10 mouse cellular contexts compared by ENCODE assay signal in the genomic region with DNA sequence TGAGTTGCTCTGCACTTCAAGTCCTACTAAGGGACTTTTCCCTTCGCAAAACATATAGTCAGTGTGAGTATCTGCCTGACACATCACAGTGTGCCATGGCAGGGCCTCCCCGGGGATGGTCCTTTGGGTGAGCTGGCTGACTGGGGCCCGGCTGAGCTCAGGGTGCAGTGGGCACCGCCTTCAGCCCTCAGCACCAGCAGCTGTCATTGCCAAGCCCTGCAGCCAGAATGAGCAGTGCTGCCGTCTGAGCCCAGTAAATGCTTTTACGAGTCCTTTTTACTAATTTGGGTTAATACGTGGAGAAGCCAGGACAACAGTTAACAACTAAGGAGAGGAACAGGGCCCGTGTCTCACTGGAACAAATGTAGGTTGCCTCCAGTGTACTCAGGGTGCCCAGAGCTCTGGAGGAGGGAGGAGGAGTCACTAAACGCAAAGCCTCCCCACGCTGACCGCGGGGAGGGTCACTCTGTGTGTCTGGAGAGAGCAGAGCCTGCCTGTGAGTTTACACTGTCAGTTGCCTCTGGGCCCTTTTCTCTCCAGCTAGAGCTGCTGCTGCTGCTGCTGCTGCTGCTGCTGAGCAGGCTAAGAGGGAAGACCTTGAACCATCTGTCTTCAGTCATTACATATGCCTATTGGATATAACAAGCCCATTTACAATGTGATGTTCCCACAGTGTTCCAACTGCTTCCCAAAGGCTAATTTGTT.
A peak's percentile ranks its signal among the peaks of the same experiment; 100 is the strongest.
DNase-seq lines count a peak whose midpoint lies in the region; ATAC-seq and TF ChIP-seq lines count a peak whose summit lies in the region.
"Had no signal": no experiment of that assay in that cellular context is flagged by ENCODE, and none has a peak within 500 bp of the region (broad histone marks: within the 10 kb centered on the region; RNA-seq: fewer than 3 reads in every experiment).

No protein-coding gene starts in this region.

- WGBS in heart, embryonic 10.5 days = 47% methylated on average over 12 of the region's 12 CpGs
- WGBS in hindbrain, embryonic 14.5 days = 50% methylated on average over 12 of the region's 12 CpGs
- WGBS in midbrain, postnatal 0 days = 37% methylated on average over 12 of the region's 12 CpGs

- no peak overlapping the region for H3K4me3 ChIP-seq in heart, embryonic 10.5 days
- H3K4me3 ChIP-seq in hindbrain, embryonic 14.5 days (replicated peaks; ENCODE audit: low read length) = no peak overlapping the region
- H3K4me3 ChIP-seq in midbrain, postnatal 0 days (ENCODE audit: low read depth, low read length) = no peak overlapping the region
- no peak overlapping the region for H3K4me3 ChIP-seq in layer of hippocampus, adult 2 months
- H3K4me3 ChIP-seq: left cerebral cortex, adult 2 months had no signal

- DNase-seq in heart, embryonic 10.5 days (ENCODE audit: low spot score) = no peak
- no peak for DNase-seq in heart, adult 18-20 months
- peak; percentile 18 for DNase-seq in NIH3T3 (ENCODE audit: low read depth)
- DNase-seq in hindbrain, embryonic 14.5 days (ENCODE audit: low spot score) = peak; percentile 53
- DNase-seq in midbrain, postnatal 0 days (ENCODE audit: low spot score) = peak; percentile 42
- DNase-seq in layer of hippocampus, adult 2 months (ENCODE audit: low spot score in 2 of 2) = no peak
- no peak for DNase-seq in urinary bladder, postnatal 10 days (ENCODE audit: low spot score)
- DNase-seq: lung, postnatal 14 days had no signal

- H3K27ac ChIP-seq in heart, embryonic 10.5 days = peak overlapping the region; percentile 69
- H3K27ac ChIP-seq in hindbrain, embryonic 14.5 days = peak overlapping the region; percentile 41; the same call in 1 of the 2 replicates
- no peak overlapping the region for H3K27ac ChIP-seq in midbrain, postnatal 0 days (ENCODE audit: low read depth, low read length)
- no peak overlapping the region for H3K27ac ChIP-seq in layer of hippocampus, adult 2 months
- H3K27ac ChIP-seq: left cerebral cortex, adult 2 months had no signal

- no peaks in the 10 kb centered on the region for H3K36me3 ChIP-seq in heart, embryonic 10.5 days
- no peaks in the 10 kb centered on the region for H3K36me3 ChIP-seq in hindbrain, embryonic 14.5 days (replicated peaks; ENCODE audit: control insufficient read depth, insufficient read depth)
- no peaks in the 10 kb centered on the region for H3K36me3 ChIP-seq in midbrain, postnatal 0 days (ENCODE audit: insufficient read depth, low read length)

- H3K9ac ChIP-seq in hindbrain, embryonic 14.5 days = no peak overlapping the region
- H3K9ac ChIP-seq in midbrain, postnatal 0 days (replicated peaks; ENCODE audit: low read length, poor library complexity, severe bottlenecking) = no peak overlapping the region

- ATAC-seq in hindbrain, embryonic 14.5 days (ENCODE audit: low FRiP score) = peak; percentile 46
- ATAC-seq in midbrain, postnatal 0 days (ENCODE audit: low FRiP score) = no peak
- ATAC-seq in erythroblast, adult 5-6 weeks (replicated peaks; ENCODE audit: low FRiP score, poor library complexity, severe bottlenecking) = no peak

- H3K4me1 ChIP-seq in heart, embryonic 10.5 days = peaks cover 65% of the 10 kb centered on the region
- H3K4me1 ChIP-seq in hindbrain, embryonic 14.5 days (replicated peaks; ENCODE audit: control insufficient read depth, insufficient read depth, low read length) = no peaks in the 10 kb centered on the region
- no peaks in the 10 kb centered on the region for H3K4me1 ChIP-seq in midbrain, postnatal 0 days (ENCODE audit: insufficient read depth, low read length)

- H3K27me3 ChIP-seq in heart, embryonic 10.5 days (ENCODE audit: insufficient read depth, poor library complexity, severe bottlenecking) = no peaks in the 10 kb centered on the region
- no peaks in the 10 kb centered on the region for H3K27me3 ChIP-seq in hindbrain, embryonic 14.5 days (ENCODE audit: control insufficient read depth, insufficient read depth, low read length)
- no peaks in the 10 kb centered on the region; the same call in 1 of the 2 replicates for H3K27me3 ChIP-seq in midbrain, postnatal 0 days (ENCODE audit: insufficient read depth, low read length)

- TF ChIP-seq CTCF in midbrain, postnatal 0 days (IDR thresholded peaks at IDR 0.05) = no peak
- TF ChIP-seq CTCF in layer of hippocampus, adult 2 months (conservative IDR thresholded peaks at IDR 0.05) = no peak

- H3K9me3 ChIP-seq in heart, embryonic 10.5 days = no peaks in the 10 kb centered on the region
- no peaks in the 10 kb centered on the region for H3K9me3 ChIP-seq in hindbrain, embryonic 14.5 days (ENCODE audit: control insufficient read depth, low read length)
- H3K9me3 ChIP-seq in midbrain, postnatal 0 days (ENCODE audit: low read length) = no peaks in the 10 kb centered on the region

- H3K4me2 ChIP-seq in hindbrain, embryonic 14.5 days (replicated peaks) = no peak overlapping the region
- no peak overlapping the region for H3K4me2 ChIP-seq in midbrain, postnatal 0 days (ENCODE audit: low read depth, low read length, poor library complexity, severe bottlenecking)

Comparison
In these comparisons a context has a peak if more than half of its experiments do, and no peak if none do; other contexts are left out.
1. DNase-seq: peak in NIH3T3 (single experiment), hindbrain, embryonic 14.5 days (single experiment) and midbrain, postnatal 0 days (single experiment); none in heart, embryonic 10.5 days (single experiment), heart, adult 18-20 months (0 of 2), layer of hippocampus, adult 2 months (0 of 2) and urinary bladder, postnatal 10 days (single experiment).
2. H3K27ac ChIP-seq: peak in heart, embryonic 10.5 days (single experiment) and hindbrain, embryonic 14.5 days (single experiment); none in midbrain, postnatal 0 days (single experiment) and layer of hippocampus, adult 2 months (single experiment).